Mouse (Mus musculus): ENCODE data around the gene Ddx60.

GRCm38 (mm10) chr8:61997125-61997524 lies 69.2 kb downstream of the Ddx60 start:
- TF ChIP-seq CTCF (IDR thresholded peaks at IDR 0.05; ENCODE audit: insufficient read depth, low read depth, low read length) (no peak), POLR2A (IDR thresholded peaks at IDR 0.05; ENCODE audit: insufficient read depth, low read depth, low read length) (no peak)
